Mouse (Mus musculus): ENCODE measurements around the gene Kif23. TPM values are rescaled to one million over a fixed set of nuclear protein-coding genes. Genes with fewer than 3 reads are reported as not detected.

Kif23 gene
- total RNA-seq, 2 experiments from 2014 or later, result 59.4 to 95.0 TPM

DNA sequence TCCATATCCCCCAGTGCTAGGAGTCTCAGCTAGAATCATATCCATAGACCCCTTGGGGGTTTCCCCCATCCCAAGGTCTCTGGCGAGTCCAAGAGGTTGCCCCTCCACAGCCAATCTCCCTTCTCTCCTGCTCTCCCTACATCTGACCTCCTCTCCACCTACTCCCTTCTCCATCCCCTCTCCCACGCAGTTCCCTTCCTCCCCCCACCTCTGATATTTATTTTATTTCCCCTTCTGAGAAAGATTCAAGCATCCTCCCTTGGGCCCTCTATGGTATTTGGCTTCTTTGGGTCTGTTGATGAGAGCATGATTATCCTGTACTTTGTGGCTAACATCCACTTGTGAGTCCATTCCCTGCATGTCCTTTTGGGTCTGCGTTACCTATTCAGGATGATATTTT is 38.2 kb downstream of the Kif23 start:
- ATAC-seq (replicated peaks; ENCODE audit: low FRiP score, low TSS enrichment, poor library complexity, severe bottlenecking), result no peak

GRCm38 (mm10) chr9:61907621-61908295 is 38.8 kb downstream of the Kif23 start:
- no peak for ATAC-seq (replicated peaks; ENCODE audit: low FRiP score, low TSS enrichment, poor library complexity, severe bottlenecking)

GRCm38 (mm10) chr9:61906912-61907311 is 39.7 kb downstream of the Kif23 start:
- peak; percentile 58 for ATAC-seq (replicated peaks; ENCODE audit: low FRiP score, low TSS enrichment, poor library complexity, severe bottlenecking)

DNA sequence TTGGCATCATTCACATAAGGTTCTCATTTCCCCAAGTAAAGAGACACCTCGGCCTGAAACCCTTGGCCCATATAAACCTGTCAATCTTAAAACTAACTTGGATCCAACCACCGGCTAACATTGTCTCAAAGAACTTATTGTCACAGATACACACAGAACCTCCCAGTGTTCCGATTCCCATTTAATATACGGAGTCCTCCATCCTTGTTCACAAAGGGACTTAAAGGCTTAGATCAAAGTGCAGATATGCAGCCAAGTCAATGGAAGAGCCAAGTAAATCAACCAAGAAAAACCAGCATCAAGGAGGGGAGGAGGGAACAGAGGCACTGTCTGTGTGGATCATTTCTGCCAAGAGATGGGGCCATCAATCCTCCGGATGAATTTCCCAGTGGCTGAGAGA is 41.0 kb downstream of the Kif23 start:
- no peak for ATAC-seq (replicated peaks; ENCODE audit: low FRiP score, low TSS enrichment, poor library complexity, severe bottlenecking)

- no peak for ATAC-seq (replicated peaks; ENCODE audit: low FRiP score, low TSS enrichment, poor library complexity, severe bottlenecking)
These were observed 42.4 kb downstream of the Kif23 start for GRCm38 (mm10) chr9:61904201-61904600.

- ATAC-seq (replicated peaks; ENCODE audit: low FRiP score, low TSS enrichment, poor library complexity, severe bottlenecking), result no peak
These were observed 44.1 kb downstream of the Kif23 start for GRCm38 (mm10) chr9:61902445-61902844.

- ATAC-seq (replicated peaks; ENCODE audit: low FRiP score, low TSS enrichment, poor library complexity, severe bottlenecking), result no peak
These were observed 45.0 kb downstream of the Kif23 start for GRCm38 (mm10) chr9:61901574-61901973.

DNA sequence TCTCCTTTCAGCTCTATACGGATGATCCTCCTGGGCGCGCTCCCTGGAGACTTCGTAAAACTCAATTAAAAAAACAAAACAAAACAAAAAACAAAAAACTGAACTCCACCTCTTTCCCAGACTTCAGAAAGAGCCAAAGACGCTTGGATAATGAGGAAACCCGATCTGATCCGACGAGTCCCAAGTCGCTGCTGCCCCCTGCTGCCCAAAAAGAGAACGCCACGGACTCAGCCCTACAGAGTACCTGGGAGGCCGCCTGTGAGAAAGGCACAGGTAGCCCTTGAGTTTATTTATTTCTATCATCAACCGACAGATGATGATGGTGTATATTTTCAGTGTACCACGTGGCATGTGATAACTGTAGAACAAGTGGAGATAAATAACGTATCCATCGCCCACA is 46.8 kb downstream of the Kif23 start:
- peak; percentile 50; the same call in 1 of the 2 replicates for ATAC-seq (replicated peaks; ENCODE audit: low FRiP score, low TSS enrichment, poor library complexity, severe bottlenecking)

GRCm38 (mm10) chr9:61898401-61898800 is 48.2 kb downstream of the Kif23 start:
- ATAC-seq (replicated peaks; ENCODE audit: low FRiP score, low TSS enrichment, poor library complexity, severe bottlenecking), result peak; percentile 56; the same call in 1 of the 2 replicates

DNA sequence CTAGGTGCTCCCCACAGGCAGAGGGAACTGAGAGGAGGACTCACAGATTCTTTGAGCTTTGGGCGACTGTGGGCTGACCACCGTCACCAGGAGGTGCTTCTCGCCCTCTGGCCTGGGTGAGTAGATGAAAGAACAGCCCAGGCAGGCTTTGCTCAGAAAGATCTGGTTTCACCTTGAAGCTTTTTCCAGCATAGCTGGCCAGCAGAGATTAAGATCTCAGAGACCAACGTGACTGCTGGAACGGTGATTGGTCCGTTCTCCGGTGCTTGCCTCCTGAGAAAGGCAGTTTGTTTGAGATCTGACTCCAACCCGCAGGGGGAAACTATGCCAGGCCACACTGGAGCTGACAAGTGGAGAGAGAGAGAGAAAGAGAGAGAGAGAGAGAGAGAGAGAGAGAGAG is 51.6 kb downstream of the Kif23 start:
- ATAC-seq (replicated peaks; ENCODE audit: low FRiP score, low TSS enrichment, poor library complexity, severe bottlenecking), result no peak

DNA sequence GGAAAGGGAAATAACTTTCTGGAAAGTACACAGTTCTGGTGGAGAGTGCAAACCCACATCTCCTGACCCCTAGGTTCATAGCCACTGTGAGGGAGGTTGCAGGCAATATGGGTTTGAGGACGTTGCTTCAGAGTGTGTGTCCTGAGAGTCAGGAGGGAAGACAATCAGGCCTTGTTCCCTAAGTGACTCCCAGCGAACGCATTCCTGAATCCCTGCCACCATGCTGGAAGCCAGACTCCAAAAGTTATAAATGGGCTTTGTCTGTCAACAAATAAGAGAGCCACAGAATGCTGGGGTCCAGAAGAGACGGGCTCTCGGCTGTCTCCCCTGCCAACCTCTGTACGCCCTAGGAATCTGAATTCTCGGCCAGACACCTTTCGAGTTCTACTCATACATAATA is 56.7 kb downstream of the Kif23 start:
- ATAC-seq (replicated peaks; ENCODE audit: low FRiP score, low TSS enrichment, poor library complexity, severe bottlenecking), result no peak

DNA sequence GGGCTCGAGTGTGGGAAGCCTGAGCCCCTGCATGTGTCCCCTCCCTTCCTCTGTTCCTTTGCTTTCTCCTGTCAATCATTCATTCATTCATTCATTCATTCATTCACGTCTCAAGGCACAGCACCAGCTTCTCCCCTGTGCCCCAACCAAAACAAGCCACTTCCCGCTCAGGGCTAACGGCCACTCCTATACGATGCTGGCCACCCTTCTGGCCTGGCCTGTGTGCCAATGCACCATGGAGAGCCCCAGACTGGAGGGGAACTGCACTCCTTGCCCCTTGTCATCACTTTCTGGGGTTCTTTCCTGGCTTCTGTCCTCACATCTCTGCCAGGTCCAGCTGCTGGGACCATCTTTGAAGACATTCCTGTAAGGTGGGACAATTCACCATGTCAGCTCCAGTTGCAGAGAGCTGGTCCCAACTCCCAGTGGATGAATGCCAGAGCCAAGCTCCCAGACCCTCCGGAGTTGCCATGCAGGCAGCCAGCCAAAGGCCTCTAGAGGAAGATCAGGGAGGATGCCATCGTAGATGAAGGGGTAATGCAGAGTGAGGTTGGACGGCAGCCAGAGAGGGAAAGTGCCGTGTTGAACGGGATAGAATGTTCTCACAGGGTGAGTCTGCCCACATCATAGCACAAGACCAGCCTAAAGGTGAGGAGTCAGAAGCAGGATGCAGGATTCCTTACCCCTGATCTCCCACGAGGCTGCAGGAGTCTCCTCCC is 58.8 kb downstream of the Kif23 start:
- ATAC-seq (replicated peaks; ENCODE audit: low FRiP score, low TSS enrichment, poor library complexity, severe bottlenecking), result no peak

DNA sequence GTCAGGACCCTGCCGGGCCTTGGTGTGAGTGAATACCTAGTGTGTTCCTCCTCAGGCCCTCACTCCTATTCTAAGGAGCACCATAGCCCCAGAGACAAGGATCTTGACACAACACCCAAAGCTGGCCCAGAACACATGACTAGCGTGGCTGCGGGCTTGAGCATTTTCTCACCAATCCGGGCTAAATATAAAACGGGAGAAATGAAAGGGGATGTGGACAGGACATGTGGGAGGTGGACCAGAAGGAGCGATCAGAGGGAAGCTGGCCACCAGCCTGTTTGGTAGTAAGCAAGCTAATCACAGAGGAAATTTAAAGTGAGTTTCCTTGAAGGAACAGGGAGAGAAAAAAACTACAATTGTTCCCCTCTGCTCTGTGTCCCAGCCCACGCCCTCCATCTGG is 60.6 kb downstream of the Kif23 start:
- no peak for ATAC-seq (replicated peaks; ENCODE audit: low FRiP score, low TSS enrichment, poor library complexity, severe bottlenecking)

- no peak for ATAC-seq (replicated peaks; ENCODE audit: low FRiP score, low TSS enrichment, poor library complexity, severe bottlenecking)
These were observed 61.6 kb downstream of the Kif23 start for GRCm38 (mm10) chr9:61884936-61885335.

- ATAC-seq (replicated peaks; ENCODE audit: low FRiP score, low TSS enrichment, poor library complexity, severe bottlenecking), result no peak
These were observed 62.2 kb downstream of the Kif23 start for GRCm38 (mm10) chr9:61884375-61884774.

GRCm38 (mm10) chr9:61882179-61882578 is 64.4 kb downstream of the Kif23 start:
- ATAC-seq (replicated peaks; ENCODE audit: low FRiP score, low TSS enrichment, poor library complexity, severe bottlenecking), result no peak

GRCm38 (mm10) chr9:61878889-61879288 is 67.7 kb downstream of the Kif23 start:
- no peak for ATAC-seq (replicated peaks; ENCODE audit: low FRiP score, low TSS enrichment, poor library complexity, severe bottlenecking)

GRCm38 (mm10) chr9:61877373-61878112 is 69.0 kb downstream of the Kif23 start:
- no peak for ATAC-seq (replicated peaks; ENCODE audit: low FRiP score, low TSS enrichment, poor library complexity, severe bottlenecking)

DNA sequence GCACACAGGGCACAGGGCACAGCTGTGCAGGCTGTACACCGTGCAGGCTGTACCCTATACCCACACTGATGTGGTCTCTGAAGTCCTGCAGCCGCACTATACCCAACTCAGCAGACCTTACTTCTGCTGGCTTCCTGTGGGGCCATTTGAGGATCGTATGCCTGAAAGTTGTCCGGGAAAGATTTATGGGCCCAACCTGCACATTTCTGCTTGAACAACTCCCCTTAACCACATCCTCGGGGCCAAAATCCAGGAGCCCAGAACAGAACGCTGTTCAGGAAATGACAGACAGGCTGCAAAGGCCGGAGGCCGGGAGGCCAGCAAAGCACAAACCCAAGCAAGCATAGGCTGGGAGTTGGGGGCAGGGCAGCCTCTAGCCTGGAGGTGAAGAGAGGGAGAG is 73.2 kb downstream of the Kif23 start:
- ATAC-seq (replicated peaks; ENCODE audit: low FRiP score, low TSS enrichment, poor library complexity, severe bottlenecking), result no peak

DNA sequence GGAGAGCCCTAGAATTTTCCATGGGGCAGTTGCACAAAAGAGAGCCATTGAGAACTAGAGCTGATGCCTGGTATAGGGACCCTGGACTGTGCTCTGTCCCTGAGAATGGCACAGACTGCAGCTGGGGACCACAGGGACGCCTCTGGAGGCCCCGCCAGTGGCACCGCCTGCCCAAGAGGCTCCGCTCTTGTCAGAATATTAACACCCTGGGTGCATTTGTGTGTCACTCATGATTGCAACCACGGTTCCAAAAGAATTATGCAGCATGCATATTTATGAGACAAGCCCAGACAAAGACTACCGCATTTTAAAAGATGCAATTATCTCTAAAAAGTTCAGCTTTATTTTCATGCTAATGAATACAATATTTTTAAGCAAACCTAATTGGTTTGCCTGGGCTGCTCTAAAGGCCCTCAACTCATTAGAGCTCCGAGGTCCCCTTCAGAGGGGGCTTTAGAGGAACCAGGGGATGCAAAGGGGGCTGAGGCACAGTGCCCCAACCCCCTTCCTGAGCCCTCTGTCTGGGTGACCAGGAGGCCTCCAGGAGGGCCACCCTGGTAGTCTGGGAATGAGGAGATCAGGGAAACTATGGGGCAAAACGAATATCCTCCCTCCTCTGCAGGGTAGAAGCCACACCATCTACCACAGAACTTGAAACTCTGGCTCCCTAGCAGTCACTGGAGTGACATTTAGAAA is 74.2 kb downstream of the Kif23 start:
- no peak for ATAC-seq (replicated peaks; ENCODE audit: low FRiP score, low TSS enrichment, poor library complexity, severe bottlenecking)

Data from megakaryocyte-erythroid progenitor cell, adult 5-6 weeks (primary cell).